Comparison of ENCODE assay signal across 8 mouse cellular contexts in the genomic region with DNA sequence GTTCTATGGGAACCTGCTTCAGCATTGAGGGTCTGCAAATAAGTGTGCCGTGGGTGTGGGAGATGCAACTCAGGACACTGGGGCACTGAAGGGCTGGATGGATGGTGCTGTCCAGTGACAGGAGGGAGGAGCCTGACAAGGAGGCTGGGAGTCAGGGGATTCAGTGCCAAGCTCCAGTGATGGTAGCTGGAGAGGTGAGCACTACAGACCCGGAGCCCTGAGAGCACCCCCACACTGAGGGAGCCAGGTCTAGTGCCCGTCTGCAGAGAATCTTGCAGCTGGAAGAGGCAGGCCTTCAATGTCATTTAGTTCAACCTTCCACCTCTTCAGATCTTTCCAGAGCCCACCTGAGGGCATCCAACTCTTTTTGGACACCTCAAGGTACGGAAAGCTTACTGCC. TPM values are rescaled to one million over a fixed set of nuclear protein-coding genes. Genes with fewer than 3 reads are reported as not detected.
DNase-seq lines count a peak whose midpoint lies in the region; ATAC-seq lines count a peak whose summit lies in the region.

TSS of gene Dnmt3a (plus strand) at position 156 of the 400 bp plus-strand sequence.

- peaks cover 34% of the 10 kb centered on the region for H3K4me1 ChIP-seq in lung, embryonic 15.5 days
- H3K4me1 ChIP-seq in brown adipose tissue, adult 24 weeks (ENCODE audit: control insufficient read depth, insufficient read depth, insufficient read length, low read length): peaks cover 13% of the 10 kb centered on the region; the same call in 1 of the 2 replicates
- H3K4me1 ChIP-seq in intestine, embryonic 15.5 days (replicated peaks): peaks cover 33% of the 10 kb centered on the region
- H3K4me1 ChIP-seq in midbrain, embryonic 10.5 days: peaks cover 33% of the 10 kb centered on the region

- DNase-seq in lung, postnatal 4 days: no peak
- DNase-seq in gastrocnemius, postnatal 4 days (ENCODE audit: low spot score in 2 of 2): no peak
- DNase-seq in midbrain, embryonic 10.5 days (ENCODE audit: low spot score): no peak
- DNase-seq in retina, postnatal 1 day: no peak
- no peak for DNase-seq in embryo, embryonic 11 days

- H3K4me3 ChIP-seq in lung, embryonic 15.5 days: peak within 1 kb of the TSS; percentile 91
- peak within 1 kb of the TSS; percentile 86 for H3K4me3 ChIP-seq in brown adipose tissue, adult 24 weeks (ENCODE audit: insufficient read depth, low read depth, low read length)
- H3K4me3 ChIP-seq in intestine, embryonic 15.5 days (replicated peaks): peak within 1 kb of the TSS; percentile 92
- H3K4me3 ChIP-seq in midbrain, embryonic 10.5 days: peak within 1 kb of the TSS; percentile 82

- H3K27me3 ChIP-seq in lung, embryonic 15.5 days: no peaks in the 10 kb centered on the region
- no peaks in the 10 kb centered on the region for H3K27me3 ChIP-seq in intestine, embryonic 15.5 days (replicated peaks)
- H3K27me3 ChIP-seq in midbrain, embryonic 10.5 days (ENCODE audit: low read depth, poor library complexity, severe bottlenecking): peaks cover 71% of the 10 kb centered on the region

- no peaks in the 10 kb centered on the region for H3K9me3 ChIP-seq in lung, embryonic 15.5 days
- H3K9me3 ChIP-seq in intestine, embryonic 15.5 days: no peaks in the 10 kb centered on the region
- H3K9me3 ChIP-seq in midbrain, embryonic 10.5 days (replicated peaks): no peaks in the 10 kb centered on the region

- H3K4me2 ChIP-seq in lung, embryonic 15.5 days: peak within 1 kb of the TSS; percentile 61
- H3K4me2 ChIP-seq in intestine, embryonic 15.5 days (replicated peaks): peak within 1 kb of the TSS; percentile 78

- no peaks in the 10 kb centered on the region for H3K36me3 ChIP-seq in lung, embryonic 15.5 days
- no peaks in the 10 kb centered on the region for H3K36me3 ChIP-seq in intestine, embryonic 15.5 days
- H3K36me3 ChIP-seq in midbrain, embryonic 10.5 days: no peaks in the 10 kb centered on the region

- no peak for ATAC-seq in lung, embryonic 15.5 days (ENCODE audit: borderline replicate concordance, extremely low read depth, low FRiP score, low TSS enrichment)
- peak; percentile 2; the same call in 1 of the 2 replicates for ATAC-seq in intestine, embryonic 15.5 days

- peak within 1 kb of the TSS; percentile 97 for H3K27ac ChIP-seq in lung, embryonic 15.5 days
- peak within 1 kb of the TSS; percentile 51 for H3K27ac ChIP-seq in brown adipose tissue, adult 24 weeks (replicated peaks; ENCODE audit: low read depth, low read length)
- H3K27ac ChIP-seq in intestine, embryonic 15.5 days: peak within 1 kb of the TSS; percentile 96
- H3K27ac ChIP-seq in midbrain, embryonic 10.5 days (replicated peaks): peak within 1 kb of the TSS; percentile 91

- 11% methylated on average over 4 of the region's 4 CpGs for WGBS in lung, embryonic 15.5 days
- 15% methylated on average over 4 of the region's 4 CpGs for WGBS in intestine, embryonic 15.5 days
- 29% methylated on average over 4 of the region's 4 CpGs for WGBS in midbrain, embryonic 10.5 days

- H3K9ac ChIP-seq in lung, embryonic 15.5 days: peak within 1 kb of the TSS; percentile 89
- peak within 1 kb of the TSS; percentile 85 for H3K9ac ChIP-seq in intestine, embryonic 15.5 days

RNA-seq across cellular contexts. Expression of gene Dnmt3a, which starts in this region (rescaled TPM):
- 144 and 151 TPM in 2 replicates for polyA plus RNA-seq in lung, embryonic 15.5 days (2015; fragmentation: Nextera tagmentation; extraction: Ambion mirVana)
- polyA plus RNA-seq in brown adipose tissue, adult 24 weeks (2012; ENCODE audit: insufficient read depth, insufficient read length, missing spikeins): 11.8 and 12.6 TPM in 2 replicates
- 100 to 1,000 TPM; 155 to 169 TPM for total RNA-seq in gastrocnemius, postnatal 4 days (2021)
- 114 and 120 TPM in 2 replicates for polyA plus RNA-seq in intestine, embryonic 15.5 days (2015; fragmentation: Nextera tagmentation; extraction: Ambion mirVana)
- polyA plus RNA-seq in midbrain, embryonic 10.5 days (2016; fragmentation: Nextera tagmentation; extraction: Ambion mirVana): 92.2 and 115 TPM in 2 replicates
